Mouse (Mus musculus): Measurements from ENCODE around the gene BC025920.

DNA sequence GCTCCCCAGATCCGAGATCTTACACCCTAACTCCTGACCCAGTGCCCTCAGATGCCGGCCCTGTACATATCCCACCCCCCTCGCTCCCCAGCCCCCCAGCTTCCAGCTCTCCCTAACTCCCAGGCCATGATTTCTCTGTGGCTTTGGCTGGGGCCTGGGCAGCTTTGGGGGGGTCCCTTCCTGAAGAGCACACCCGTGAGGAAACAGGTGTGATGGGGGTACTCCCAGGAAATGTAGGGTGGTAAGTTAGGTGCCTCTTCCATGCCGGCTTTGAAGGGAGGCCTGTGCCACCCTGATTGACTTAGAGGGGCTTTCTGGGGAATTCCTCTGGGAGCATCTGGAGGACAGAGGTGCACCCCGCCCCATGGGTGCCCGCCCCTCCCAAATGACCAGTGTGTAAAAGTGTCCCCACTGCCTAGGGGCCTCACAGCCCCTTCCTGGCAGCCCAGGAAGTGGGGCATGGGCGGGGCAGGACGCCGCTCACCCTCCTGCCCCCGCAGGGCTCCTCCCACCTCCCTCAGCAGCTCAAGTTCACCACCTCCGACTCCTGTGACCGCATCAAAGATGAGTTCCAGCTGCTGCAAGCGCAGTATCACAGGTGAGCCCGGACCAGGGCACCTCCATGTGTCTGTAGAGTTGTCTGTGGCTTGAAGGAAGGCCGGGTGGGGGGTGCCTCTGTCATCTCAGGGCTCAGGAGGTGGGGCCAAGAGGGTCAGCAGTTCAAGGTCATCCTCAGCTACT is 45.2 kb upstream of the BC025920 start:
- TF ChIP-seq POLR2A (IDR thresholded peaks at IDR 0.05; ENCODE audit: borderline replicate concordance, insufficient read depth, low read length), result no peak
- no peak for TF ChIP-seq CTCF (IDR thresholded peaks at IDR 0.05; ENCODE audit: borderline replicate concordance, insufficient read depth, low read depth, low read length)

All from cerebellum, adult 2 months (tissue).